Mouse (Mus musculus) naive thymus-derived CD4-positive, alpha-beta T cell, adult 2 months (primary cell): ENCODE results near the gene 6330409D20Rik.

Experiments
- DNase-seq: peaks from one replicate; pipeline ENCODE4 v3.0.0-alpha.2; 2011; ENCODE audit warnings: low read depth

The 6330409D20Rik gene

DNA sequence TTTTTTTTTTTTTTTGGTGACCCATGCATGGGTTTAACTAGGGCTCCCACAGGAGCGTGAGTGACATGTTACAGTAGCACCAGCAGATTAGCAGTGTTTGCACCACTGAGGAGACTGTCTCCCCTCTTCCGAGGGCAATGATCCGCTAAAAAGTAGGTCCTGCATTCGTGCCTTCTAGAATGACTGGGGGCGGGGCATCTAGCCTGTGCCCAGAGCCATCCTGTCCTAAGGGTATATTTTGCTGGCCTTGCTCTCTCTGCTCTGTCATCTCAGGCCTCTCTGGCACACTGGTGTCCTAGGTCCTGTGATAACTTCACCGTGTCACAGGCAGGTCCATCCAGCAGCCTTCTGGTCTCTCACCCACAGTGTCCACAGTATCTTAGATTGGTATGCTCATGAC is 41.1 kb downstream of the 6330409D20Rik start:
- no peak for DNase-seq

DNA sequence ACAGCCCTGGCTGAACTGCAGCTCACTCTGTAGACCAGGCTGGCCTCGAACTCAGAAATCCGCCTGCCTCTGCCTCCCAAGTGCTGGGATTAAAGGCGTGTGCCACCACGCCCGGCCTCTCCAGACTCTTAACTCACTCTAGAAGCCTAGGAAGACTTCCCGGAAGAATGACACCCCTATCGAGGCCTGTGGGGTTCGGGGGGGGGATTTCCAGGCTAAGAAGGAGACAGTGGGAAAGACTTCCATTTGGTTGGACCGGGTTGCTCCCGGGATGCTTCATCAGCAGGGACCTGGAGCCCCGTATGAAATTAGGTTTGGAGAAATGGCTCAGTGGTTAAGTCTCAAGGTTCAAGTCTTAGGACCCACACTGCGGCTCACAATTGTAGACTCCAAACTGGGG is 46.1 kb downstream of the 6330409D20Rik start:
- DNase-seq, result no peak

DNA sequence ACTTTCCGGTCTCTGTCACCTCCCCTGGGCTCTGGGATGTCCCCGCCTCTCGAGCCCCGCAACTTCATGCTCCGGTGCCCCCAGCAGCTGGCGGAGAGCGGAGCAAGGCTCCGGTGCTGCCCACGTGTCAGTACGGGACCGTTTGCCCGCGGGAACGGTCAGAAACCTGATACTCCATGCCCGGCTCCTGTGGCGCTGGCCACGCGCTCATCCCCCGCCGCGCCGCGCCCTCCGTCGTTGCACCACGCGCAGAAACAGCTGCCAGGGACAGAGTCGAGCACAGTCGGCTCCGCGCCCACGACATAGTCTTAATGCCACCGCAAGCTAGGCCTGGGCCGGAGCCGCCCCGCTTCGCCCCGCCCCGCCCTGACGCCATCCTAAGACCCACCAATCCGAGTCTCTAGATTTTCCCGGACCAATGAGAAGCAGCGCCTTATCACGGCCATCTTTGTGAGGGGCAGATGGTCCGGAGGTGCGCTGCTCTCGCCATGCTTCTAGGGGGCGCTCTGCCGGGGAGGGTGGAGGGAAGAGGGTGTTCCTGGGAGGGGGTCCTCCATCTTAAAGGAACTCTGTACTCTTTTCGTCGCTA is 46.9 kb downstream of the 6330409D20Rik start:
- DNase-seq, result peak; percentile 99

DNA sequence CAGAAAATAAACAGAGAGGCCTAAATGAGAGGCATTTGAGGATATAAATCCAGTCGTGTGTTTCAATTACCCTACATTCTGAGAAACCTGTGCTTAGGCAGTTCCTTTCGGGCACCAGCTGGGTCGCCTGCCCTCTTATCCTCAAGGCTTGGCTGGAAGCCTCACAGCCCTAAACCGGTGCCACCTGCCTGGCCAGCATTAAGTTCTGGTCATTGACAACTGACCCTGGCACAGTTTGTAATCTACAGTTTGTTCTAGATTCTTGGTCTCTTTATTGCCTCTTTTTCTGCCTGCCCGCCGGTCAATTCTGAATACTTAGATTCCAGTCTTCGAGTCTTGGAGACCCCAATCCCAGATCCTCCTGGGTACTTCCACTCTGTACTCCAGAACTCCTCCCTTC is 47.5 kb downstream of the 6330409D20Rik start:
- DNase-seq, result no peak

DNA sequence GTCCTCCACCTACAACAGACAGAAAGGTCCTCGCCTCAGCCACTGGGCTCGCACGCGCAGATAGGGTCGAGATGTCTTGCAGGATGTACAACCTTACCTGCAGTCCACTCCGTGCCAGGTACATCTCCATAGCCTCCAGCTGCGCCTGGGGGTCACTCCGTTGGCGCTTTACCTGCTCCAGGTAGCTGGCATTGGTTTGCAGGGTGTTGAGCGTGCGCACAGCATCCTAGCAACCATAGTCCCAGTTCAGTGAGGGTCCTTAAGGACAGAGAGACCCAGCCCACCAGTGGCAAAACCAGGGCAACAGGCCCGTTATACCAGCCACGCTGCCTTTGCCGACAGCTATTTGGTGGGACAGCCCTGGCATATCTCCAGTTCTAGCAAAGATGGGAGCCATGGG is 48.3 kb downstream of the 6330409D20Rik start:
- no peak for DNase-seq

DNA sequence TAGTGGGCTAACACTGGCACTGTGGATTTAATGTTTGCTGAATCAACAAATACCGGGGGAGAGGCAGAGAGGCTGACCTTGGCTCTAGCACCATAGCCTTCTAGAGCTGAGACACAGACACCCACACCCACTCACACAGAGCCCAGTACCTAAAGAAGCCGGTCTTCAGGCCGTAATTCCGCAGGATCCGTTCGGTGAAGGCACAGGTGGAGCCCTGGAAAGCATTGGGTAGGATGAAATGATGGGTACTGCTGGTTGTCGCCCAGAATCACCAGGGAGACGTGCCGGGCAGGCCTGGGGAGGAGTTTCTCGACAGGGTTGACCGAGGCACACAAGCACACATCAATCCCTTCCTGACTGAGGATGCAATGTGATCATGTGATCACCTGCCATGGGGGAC is 49.8 kb downstream of the 6330409D20Rik start:
- DNase-seq, result no peak

DNA sequence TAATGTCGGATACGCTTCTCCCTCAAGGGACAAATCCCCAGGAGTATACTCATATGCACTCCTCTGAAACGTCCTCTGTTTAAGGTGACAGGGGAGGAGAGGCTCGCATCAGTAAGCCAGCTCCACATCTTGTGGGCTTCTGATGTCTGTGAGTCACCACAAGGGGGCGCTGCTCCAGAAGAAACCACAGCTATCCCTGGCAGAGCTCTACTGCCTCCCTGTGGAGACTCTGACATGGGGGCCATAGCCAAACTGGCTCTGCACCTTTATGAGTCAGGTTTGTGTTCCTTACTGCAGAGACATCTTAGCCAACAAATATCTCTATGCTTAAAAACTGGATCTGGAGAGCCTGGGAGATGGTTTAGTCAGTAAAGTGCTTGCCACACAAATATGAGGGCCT is 51.4 kb downstream of the 6330409D20Rik start:
- DNase-seq, result peak; percentile 96

DNA sequence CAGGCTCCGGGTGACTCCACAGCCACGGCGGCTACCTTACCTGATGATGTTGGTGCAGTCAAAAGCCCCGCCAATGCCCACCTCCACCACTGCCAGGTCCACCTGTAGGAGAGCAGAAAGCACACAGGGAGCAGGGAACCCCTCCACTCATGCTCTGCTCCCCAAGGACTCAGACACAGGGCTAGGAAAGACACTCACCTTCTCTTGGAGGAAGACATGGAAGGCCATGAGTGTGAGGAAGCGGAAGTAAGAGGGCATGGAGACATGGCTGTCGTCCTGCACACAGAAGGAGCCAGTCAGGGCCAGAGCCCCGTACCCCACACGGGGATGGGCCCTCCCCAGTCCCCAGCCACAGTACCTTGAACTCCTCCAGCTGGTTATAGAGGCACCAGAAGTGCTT is 53.3 kb downstream of the 6330409D20Rik start:
- no peak for DNase-seq

DNA sequence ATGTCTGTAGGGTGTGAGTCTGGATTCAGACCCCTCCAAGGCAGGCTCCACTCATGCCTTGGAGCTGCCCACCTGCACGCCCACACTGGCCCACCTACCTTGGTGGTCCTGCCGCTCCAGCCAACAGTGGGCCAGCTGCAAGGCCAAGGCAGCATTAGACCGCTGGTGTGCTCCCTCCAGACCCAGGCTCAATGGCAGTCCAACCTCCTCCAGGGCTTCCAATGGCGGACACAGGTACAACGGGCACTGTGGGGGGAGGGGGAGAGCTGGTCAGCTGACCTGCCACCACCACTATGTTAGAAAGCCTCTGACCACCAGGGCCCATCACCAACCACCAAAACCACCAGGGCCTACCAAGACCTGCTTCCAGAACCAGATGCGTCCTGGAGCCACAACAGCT is 54.2 kb downstream of the 6330409D20Rik start:
- no peak for DNase-seq

DNA sequence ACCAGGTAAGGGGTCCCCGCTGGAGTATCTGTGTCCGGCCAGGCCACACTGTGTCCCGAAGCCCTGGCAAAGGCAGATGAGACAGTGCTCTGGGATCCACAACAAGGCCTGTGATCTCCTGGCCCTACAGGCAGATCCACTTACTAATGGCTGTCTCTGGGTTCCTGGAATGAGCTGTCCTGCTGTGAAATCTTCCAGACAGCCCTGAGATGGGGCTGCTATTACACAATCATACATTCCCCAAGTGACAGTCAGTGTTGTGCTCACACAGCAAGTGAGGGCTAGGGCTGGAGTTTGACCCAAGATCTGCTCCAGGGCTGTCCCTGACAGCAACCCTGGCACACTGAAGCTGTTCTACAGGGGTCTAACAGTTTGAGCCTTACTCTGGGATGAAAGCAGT is 55.0 kb downstream of the 6330409D20Rik start:
- no peak for DNase-seq

DNA sequence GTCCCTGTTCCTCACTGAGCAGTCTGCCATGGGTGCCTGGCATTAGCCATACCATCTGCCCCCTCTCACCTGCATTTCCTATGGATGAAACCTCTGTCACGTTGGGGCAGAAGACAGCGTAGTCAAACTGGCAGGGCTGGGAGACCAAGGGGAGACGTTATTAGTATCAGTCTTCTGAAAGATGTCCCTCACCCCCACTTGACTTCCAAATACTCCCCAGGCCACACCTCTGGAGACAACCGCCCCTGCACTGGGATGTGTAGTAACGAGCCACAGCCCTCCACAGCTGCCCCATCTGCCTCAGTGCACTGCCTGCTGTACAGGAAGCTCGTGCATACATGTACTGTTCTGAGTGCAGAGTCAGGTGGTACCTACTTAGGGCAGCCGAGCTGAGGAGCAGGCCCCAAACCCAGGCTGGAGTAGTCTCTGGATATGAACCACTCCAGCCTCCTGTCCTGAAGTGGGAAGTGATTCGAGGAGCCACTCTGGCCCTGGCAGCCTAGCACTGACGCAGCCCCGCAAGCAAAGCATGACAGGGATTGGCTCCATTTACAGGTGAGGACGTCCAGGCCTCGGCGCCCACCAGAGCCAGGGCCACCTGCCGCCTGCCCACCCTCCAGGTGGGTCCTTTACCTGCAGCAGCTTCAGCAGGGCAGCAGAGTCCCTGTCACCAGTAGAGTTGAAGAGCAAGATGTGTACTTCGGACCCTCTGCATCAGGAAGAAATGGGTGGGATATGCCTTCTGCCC is 56.0 kb downstream of the 6330409D20Rik start:
- no peak for DNase-seq

DNA sequence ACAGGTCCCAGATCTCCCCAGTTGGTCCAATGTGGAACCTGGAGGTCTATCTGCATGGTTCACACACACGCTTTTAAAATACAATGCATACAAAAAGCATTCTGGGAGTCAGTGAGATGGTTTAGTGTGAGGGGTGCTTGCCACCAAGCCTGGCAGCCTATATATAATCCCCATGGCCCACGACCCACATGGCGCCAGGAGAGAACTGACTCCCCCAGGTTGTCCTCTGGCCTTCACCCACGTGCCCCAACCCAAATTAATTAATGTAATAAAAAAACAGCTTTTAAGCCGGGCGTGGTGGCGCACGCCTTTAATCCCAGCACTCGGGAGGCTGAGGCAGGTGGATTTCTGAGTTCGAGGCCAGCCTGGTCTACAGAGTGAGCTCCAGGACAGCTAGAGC is 57.1 kb downstream of the 6330409D20Rik start:
- no peak for DNase-seq

DNA sequence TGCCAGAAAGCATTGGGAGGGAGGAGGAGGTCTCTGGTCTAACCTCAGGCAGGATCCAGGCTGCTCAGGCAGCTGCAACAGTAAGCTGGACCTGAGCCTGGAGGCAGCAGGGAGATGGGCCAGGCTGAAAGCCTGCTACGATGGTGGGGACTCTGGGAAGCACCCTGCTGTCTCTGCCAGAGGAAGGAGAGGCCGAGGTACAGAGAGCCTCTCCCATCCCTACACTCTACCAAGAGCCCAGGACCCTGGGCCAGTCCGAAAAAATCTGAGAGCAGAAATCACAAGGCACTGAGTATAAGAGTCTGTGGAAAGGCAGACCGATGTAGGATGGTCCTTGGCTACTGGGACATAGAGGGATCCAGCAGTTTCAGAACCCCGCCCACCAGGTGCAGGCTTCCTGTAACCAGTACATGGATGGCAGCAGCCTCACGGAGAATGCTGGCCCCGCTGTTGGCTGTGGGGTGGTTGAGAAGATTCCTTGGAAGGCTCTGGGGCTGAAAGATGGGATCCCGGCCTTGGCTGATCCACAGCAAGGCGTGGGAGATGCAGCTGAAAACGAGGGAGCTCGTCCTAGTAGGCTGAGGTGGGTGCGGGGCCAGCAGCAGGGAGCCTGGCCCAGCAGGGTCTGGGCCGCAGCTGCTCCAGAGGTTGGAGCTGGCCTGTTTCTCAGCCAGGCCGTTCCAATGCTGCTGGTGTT is 57.9 kb downstream of the 6330409D20Rik start:
- DNase-seq, result no peak
